Mouse (Mus musculus) NIH3T3 (cell line): Measurements from ENCODE around the gene Ccdc113.
A peak's percentile ranks its signal among the peaks of the same experiment; 100 is the strongest.
"Not testable (repeated sequence)": the region's sequence is repeated elsewhere in the genome, so short reads cannot be mapped to it uniquely, and the experiment has no call there.

Experiments
- DNase-seq: peaks from one replicate; pipeline ENCODE4 v3.0.0-alpha.2; 2012; ENCODE audit warnings: low read depth

Gene Ccdc113

GRCm38 (mm10) chr8:95602168-95602567 lies 68.3 kb downstream of the Ccdc113 start:
- peak; percentile 33 for DNase-seq

GRCm38 (mm10) chr8:95606509-95606908 lies 72.6 kb downstream of the Ccdc113 start:
- not testable (repeated sequence) for DNase-seq

- DNase-seq, result no peak
These were observed 73.3 kb downstream of the Ccdc113 start for GRCm38 (mm10) chr8:95607210-95607609.
